Mouse (Mus musculus) mouse embryonic stem cell (cell line): ENCODE measurements around the gene Osbpl8.

ENCODE experiments used
- in situ Hi-C, 2 experiments: fragments of 300-500 bp; cut with MboI; formaldehyde crosslinking; loops; 1 replicate in 1 of 2; 3 replicates in 1 of 2; pipeline ENCODE4 v1.14.3; 2019 to 2020; ENCODE audit warnings: low sequenced_read_pairs in 2 of 2, low pct_unique_long_range_greater_than_20kb in 1 of 2, mixed read lengths in 1 of 2; ENCODE audit not compliant: unreplicated experiment in 1 of 2

Gene Osbpl8

DNA sequence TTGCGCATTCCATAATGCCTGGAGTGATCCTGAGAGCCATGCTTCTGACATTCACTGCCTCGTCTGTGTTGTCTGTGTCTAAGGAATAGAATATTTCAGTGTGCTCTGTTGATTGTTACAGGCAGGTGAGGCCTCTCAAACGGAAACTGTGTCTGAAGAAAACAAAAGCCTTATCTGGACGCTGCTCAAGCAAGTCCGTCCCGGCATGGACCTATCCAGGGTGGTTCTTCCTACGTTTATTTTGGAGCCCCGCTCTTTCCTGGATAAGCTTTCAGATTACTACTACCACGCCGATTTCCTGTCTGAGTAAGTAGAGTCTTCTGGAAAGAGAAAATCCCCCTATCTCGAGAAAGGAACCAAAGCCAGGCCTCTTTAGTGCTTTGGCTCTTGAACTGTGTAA lies 108.4 kb downstream of the Osbpl8 start:
- in situ Hi-C loops: no loop called here

DNA sequence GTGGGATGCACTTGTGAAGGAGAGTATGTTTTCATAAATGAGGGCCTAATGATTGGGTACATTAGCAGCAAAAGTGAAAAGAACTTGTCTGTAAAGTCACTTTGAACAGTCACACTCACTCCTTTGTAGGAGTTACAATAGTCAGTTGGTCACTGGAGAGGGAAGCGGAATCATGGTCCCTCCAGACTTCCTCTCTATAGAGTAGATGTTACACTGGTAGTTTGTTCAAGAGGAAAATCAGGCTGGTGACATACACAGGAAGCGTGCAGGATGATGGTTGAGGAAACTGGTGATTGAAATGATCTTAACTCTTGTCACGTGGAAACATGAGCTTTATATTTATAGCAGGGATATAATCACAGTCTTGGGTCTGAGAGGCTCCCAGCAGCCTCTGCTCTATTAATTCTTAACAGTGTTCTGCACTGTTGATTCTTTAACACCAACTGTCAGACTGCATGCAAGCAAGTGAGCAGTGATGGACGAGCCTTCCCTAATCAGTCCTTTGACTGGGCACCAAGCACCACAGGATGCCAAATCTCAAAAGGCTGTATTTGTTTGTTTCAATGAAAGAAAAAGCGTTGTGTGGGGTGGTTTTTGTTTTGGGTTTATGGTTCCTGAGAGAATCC lies 109.0 kb downstream of the Osbpl8 start:
- in situ Hi-C loops: no loop called here

DNA sequence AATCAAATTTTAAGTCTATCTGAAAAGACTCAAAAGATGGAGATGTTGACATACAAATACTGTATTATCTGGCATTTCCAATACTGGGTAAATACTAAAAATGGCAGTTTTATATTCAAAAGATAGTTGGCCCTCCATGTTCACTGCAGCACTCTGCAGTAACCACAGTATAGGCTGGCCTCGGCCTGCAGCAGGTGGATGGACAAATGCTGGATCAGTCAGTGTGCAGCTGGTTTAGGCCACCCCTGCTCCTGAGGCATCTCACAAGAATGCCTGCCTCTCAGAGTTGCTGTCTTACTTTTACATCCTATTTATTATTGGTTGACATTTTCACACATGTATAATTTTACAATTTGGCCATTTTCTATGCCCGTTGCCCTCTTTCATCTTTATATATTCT lies 111.3 kb downstream of the Osbpl8 start:
- in situ Hi-C loops: no loop called here

DNA sequence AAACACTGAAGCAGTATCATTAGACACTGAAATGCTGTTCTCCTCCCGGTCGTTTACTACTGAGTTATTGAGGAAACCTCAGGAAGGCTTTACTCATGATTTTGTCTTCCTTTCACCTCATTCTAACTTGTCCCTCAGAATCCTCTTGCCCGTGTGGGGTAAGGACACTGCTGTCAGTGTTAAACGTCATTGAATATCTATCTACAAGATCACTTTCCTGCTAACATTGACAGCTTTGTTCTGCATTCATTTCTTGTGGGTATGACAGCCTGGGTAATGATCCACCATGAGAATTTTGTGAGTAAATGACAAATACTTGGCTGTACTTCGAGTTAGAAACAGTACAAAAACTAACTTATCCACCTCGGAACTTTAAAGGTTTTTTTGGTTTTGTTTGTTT lies 133.1 kb downstream of the Osbpl8 start:
- in situ Hi-C loops: no loop called here

DNA sequence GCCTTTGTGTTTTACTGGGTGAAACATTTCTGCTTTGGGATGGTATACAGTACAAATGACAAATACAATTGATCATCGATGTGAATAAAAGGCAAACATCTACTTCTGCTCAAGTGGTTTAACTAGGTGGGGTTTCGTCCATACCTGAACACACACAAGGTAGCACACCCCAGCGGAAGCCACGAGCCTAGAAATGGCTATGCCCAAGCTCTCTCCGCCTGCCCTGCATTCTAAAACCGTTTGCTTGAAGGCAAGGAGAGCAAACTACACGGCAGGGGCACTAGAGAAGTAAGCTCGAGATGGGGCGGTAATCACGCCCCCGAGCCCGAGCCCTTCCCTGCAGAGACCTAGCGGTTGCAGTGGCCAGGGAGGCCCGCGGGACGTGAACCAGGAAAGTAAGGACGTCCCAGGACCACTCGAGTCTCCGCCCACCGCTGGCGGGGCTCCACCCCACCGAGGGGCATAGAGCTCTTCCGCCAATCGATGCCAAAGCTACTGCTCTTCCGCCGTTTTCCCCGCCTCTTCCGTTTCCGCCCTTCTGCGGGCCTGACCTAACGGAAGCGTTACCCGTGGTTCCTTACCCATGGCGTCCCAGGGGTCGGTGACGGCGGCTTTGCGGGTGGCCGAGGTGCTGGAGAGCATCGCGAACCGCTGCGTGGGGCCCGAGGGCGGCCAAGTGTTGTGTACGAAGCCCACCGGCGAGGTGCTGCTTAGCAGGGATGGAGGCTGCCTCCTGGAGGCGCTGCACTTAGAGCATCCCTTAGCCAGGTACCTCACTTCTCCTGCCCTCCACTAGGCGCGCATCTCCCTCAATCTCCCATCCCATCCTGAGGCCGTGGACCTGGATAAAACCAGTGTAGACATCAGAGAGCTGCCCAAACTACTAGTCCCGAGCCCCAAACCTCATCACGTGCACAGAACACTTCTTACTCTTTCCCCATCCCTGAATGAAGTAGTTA lies 133.9 kb downstream of the Osbpl8 start, which contains the start of gene Bbs10:
Gene Bbs10, plus strand, starts transcription at position 540 of the 959 bp plus-strand sequence.
- in situ Hi-C loops: no loop called here

DNA sequence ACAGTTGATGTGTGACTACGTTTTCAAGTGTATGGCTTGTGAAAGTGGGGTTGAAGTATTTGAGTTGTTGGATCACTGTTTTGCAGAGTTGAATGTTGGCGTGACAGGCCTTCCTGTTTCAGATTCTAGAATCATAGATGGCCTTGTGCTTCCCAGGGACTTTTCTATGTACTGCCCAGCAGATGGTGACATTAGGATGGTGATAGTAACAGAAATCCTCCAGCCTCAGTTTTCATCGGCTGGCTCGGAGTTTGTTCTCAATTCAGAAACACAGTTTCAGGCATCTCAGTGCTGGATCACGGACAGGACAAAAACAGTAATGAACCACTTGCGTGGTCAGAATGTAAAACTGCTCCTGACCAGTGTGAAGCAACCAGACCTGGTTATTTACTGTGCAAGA lies 135.0 kb downstream of the Osbpl8 start:
- in situ Hi-C loops: no loop called here

DNA sequence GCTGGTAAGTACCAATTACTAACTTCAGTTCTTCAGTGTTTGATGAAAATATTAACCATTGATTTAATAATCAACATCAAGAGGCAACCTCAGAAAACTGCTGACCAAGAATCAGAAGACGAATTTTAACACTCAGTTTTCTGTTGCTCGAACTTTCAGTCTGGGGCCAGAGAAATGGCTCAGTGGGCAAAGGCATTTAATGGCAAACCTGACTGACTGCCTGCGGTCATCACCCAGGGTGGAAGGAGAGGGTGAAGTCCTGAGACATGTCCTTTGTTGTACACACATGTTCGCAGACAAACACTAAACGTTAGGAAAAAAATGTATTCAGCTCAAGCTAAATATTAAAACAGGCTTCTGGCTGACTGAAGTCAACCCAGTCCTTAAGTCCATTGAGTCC lies 136.5 kb downstream of the Osbpl8 start:
- in situ Hi-C loops: loop anchor here in 1 of 2 experiments (25.0 kb wide), 1 partner anchor 186 kb away; no protein-coding TSS in a partner anchor

DNA sequence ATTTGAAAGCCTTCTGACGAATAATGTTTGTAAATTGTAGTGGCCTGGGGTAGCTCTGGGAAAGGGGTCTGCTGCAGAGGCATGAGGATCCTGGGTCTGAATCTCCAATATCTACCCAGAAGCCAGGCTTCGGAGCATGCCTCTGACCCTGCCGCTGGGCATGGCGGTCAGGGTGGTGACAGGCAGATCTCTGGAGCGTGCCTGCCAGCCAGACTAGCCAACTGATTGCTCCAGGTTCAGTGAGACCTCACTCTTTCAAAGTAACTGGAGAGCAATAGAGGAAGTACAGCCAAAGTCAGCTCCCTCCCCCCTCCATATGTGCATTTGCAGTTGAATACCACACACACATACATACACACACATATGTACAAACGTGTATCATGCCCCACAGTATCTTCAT lies 137.9 kb downstream of the Osbpl8 start:
- in situ Hi-C loops: loop anchor here in 1 of 2 experiments (25.0 kb wide), 1 partner anchor 185 kb away; no protein-coding TSS in a partner anchor

DNA sequence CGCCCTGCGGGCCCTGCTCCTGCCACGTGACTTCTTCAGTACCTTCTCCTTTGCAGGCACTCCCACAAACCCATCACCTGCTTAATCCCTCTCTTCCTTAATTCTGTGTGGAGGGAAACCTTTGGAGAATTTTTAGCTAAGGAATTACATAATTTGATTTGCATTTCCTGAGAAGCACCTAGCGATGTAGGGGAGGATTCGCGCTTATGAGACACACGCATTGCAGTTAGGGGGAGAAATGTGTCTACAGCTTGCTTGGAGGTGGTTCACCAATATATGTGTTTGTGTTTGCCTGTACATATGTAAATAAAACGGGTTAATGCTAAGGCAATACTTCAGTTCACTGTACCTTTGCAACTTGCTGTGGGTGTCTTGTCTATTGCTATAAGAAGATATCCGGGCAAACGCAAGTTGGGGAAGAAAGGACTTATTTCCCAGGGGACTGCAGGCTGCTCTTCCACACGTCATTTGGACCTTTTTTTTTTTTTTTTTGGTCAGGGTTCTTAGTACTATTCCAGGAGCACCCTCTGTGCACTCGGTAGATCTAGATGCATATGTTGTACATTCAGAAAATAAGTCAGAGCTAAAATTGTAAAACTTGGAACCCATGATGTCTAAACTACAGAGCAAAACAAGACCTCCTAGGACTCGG lies 144.4 kb downstream of the Osbpl8 start:
- in situ Hi-C loops: loop anchor here in 1 of 2 experiments (25.0 kb wide), 1 partner anchor 178 kb away; no protein-coding TSS in a partner anchor

DNA sequence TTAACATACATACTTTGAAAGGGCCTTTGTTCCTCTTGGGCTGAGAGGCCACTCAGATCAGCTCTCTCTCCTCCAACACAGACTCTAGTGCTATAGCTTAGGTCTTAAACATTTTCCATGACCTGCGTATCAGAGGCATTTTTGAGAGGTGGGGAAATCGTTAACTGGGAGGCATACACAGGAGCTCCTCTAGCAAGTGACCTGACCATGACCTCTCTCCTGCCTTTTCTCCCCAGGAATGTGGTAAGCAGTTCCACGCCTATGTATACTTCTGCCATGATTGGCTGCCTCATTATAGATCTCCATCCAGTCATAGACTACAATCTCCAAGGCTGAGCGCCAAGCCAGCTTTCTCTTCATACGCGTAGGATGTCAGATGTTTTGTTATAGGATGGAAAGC lies 148.7 kb downstream of the Osbpl8 start:
- in situ Hi-C loops: loop anchor here in 1 of 2 experiments (25.0 kb wide), 1 partner anchor 174 kb away; no protein-coding TSS in a partner anchor

DNA sequence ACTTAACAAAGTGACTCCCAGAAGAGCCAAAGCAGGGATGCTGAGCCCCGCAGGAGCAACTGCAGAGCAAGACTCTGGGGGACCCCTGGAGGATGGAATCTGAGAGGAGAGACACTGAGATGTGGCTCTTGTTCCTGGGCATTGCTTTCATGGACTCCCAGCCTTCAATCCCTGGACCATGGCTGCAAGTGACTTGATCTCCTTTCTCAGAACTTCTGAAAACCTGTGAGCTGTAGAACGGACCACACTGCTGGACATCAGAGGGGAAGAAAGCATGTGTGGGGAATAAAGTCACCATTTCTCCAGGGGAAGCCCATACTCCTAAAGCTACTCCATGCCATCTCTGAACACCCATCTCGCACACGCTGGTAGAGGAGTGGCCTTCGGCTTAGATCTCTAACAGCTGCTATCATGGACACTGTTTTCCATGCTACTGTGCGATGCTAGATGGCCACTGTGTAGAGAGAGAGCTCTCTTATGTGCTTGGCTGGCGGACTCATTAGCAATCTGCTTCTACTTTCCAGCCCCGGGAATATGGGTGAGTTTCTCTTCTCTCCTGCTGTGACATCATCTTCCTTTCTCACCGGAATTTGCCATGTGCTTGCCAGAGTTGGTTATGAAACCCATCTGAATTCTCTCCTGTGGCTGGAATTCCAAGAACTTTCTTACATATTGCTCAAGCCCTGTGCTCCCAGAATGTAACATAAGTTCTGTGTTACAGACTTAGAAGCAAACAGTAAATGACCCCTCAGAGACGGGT lies 150.3 kb downstream of the Osbpl8 start:
- in situ Hi-C loops: loop anchor here in 1 of 2 experiments (25.0 kb wide), 1 partner anchor 172 kb away; no protein-coding TSS in a partner anchor

DNA sequence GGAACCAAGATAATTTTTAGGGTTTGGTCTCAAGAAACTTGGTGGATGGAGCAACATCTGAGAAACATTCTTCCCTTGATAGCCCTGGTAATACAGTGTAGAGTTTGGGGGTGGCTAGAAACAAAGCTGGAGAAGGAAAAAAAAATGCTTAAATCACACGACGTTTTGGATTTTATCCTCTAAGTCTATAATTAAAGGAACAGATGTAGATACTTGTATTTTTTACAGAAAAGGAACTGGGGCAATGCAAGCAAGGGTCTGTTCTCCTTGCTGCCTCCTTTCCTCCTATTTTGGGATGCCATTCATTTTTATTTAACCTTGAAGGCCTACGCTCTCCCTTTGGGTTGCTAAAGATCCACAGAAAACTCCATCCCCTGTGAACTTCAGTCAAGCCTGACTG lies 151.4 kb downstream of the Osbpl8 start:
- in situ Hi-C loops: loop anchor here in 1 of 2 experiments (25.0 kb wide), 1 partner anchor 171 kb away; no protein-coding TSS in a partner anchor

DNA sequence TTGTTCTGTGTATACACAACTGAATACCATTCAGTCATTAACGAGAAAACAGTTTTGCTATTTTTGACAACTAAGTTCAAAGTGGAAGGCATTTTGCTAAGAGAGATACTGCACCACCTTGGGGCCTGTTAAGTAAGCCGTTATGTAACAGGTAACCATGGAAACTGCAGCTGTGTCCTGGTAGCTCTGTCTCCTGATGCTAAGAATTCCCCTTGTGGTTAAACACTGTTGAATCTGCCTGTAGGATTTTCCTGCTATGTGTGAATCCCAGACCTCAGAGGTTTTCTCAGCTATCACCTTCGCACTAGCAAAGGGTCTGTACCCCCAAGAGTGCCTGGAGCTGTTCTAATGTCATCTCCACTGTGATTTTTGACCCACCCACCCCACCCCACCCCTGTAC lies 153.5 kb downstream of the Osbpl8 start:
- in situ Hi-C loops: loop anchor here in 1 of 2 experiments (25.0 kb wide), 1 partner anchor 169 kb away; no protein-coding TSS in a partner anchor

DNA sequence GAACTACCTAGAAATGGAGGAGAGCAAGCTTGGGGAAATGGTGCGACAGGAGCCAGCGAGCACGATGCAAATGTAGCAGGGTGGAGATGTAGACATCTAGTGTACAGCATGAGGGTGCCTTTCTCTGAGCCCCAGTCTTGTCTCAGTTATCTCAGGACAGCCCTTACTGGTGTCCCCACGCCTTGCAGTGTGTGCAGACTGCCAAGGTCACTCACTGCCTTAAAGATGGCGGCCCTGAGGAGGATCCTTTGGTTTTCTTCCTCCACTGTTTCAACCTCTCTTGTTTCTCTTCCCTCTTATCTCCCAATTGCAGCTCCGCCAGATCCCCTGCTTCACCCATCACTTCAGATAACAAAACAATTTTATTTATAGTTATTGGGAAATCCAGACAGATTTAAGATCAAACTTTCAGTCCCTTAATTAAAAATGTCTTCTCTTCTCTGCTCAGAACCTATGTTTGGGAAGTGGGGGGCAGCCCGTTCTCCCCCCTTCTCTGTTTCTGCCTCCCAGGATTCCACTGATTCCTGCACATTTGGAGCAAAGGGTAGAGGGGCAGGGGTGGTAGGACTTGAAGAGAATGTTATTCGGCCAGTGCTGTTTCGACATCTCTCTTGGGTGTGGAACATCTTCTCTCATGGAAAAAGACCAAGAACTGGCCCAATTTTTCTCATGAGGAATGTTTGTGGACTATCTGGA lies 154.4 kb downstream of the Osbpl8 start:
- in situ Hi-C loops: loop anchor here in 1 of 2 experiments (25.0 kb wide), 1 partner anchor 168 kb away; no protein-coding TSS in a partner anchor

DNA sequence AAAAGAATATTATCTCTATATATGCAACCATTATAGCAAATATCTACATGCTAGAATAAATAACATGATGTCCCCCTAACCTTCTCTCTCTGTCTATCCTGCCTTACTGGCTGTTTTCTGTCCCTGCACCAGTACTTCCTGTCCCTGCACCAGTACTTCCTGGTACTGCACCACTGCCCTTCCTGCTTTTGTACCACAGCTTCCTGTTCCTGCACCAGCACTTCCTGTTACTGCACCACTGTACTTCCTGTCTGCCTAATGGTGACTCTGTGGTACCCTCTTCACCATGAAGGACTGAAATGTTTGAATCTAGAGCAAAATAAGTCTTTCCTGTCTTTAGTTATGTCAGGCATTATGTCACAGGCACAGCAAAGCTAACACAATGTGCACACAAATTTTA lies 156.0 kb downstream of the Osbpl8 start:
- in situ Hi-C loops: loop anchor here in 1 of 2 experiments (25.0 kb wide), 1 partner anchor 167 kb away; no protein-coding TSS in a partner anchor

DNA sequence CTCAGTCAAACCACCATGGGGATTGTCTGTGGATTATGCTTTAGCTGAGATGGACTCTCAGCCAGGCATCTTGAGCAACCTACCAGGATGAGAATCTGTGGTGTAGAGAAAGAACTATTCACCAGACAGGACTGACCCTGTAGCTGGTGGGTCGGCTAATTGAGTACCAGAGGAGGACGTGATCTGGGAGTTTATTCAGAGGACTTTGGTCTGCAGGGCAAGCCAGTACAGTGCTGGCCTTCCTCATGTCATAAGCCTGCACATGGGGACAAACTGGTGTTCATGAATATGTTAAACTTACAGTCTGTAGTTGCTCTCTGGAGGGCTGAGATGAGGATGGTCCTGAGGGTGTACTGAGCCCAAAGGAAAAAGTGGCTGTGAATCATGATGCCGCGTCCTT lies 163.4 kb downstream of the Osbpl8 start:
- in situ Hi-C loops: no loop called here

DNA sequence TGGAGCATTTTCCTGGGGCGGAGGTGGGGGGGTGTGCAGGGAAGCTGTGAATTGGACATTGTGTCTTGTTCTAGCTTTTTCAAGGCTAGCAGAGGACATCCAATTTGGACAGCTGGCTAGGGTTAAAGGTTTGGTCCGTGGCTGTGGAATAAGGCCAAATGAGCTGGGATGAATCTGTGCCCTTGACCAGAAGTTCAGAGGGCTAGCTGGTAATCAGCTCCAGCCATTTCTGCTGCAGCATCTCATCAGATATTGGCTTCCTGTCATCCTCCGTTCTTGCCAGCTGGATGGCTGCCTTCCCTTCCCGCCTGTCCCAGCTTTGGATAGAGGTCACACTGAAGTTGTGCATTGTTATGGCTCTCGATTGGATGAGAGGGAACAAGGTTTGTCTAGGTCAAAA lies 164.8 kb downstream of the Osbpl8 start:
- in situ Hi-C loops: no loop called here
